In the genomic region with DNA sequence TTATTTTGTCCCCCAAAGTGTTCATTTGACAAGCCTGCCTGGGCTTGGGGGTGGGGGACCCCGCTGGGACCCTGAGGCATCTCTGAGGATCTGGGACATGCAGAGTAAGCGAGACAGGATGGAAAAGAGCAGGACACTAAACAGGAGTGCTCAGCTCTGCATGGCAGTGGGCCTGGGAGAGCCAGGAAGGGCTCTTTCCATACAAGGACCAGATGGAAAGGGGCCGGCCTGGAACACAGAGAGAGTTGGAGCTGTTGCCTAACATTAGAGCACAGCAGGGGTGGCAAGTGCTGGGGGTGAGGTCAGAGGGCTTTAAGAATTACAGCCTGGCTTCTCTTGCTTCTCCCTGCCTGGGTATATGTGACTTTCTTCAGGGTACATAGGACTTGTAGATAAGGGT, we compare ENCODE assay signal across 23 mouse cellular contexts. TPM values are rescaled to one million over a fixed set of nuclear protein-coding genes. Genes with fewer than 3 reads are reported as not detected.
A peak's percentile ranks its signal among the peaks of the same experiment; 100 is the strongest.
DNase-seq lines count a peak whose midpoint lies in the region; ATAC-seq and TF ChIP-seq lines count a peak whose summit lies in the region.
"Had no signal": no experiment of that assay in that cellular context is flagged by ENCODE, and none has a peak within 500 bp of the region (broad histone marks: within the 10 kb centered on the region; RNA-seq: fewer than 3 reads in every experiment).

No protein-coding gene starts in this region.

- H3K27me3 ChIP-seq in cerebellum, adult 2 months (ENCODE audit: control insufficient read depth, insufficient read depth, low read length), result no peaks in the 10 kb centered on the region
- no peaks in the 10 kb centered on the region for H3K27me3 ChIP-seq in midbrain, embryonic 16.5 days (ENCODE audit: control insufficient read depth, insufficient read depth, low read depth, low read length)
- no peaks in the 10 kb centered on the region for H3K27me3 ChIP-seq in liver, postnatal 0 days (ENCODE audit: insufficient read depth, low read length)
- H3K27me3 ChIP-seq: embryonic facial prominence, embryonic 13.5 days had no signal

- no peak for ATAC-seq in cerebellum, adult (ENCODE audit: insufficient number of reproducible peaks, low FRiP score, low TSS enrichment)
- ATAC-seq in midbrain, embryonic 16.5 days, result no peak
- ATAC-seq in liver, postnatal 0 days, result no peak
- ATAC-seq: CD4-positive, CD25-positive, alpha-beta regulatory T cell, adult 4 months; forebrain, embryonic 16.5 days; hindbrain, postnatal 0 days had no signal

- DNase-seq in cerebellum, adult 11 months, result peak; percentile 63
- peak; percentile 74 to 81 for DNase-seq in cerebellum, adult 2 months
- DNase-seq in cerebellum, postnatal 10 days, result peak; percentile 72 to 84
- DNase-seq in urinary bladder, postnatal 36 days (ENCODE audit: low spot score in 2 of 2), result no peak
- no peak for DNase-seq in liver, postnatal 0 days
- DNase-seq: adrenal gland, postnatal 10 days; B cell, adult 2 months; gastrocnemius, postnatal 10 days; heart, adult 18-20 months; heart, postnatal 14 days; kidney, adult 11 months had no signal

- H3K4me3 ChIP-seq in cerebellum, adult 2 months (replicated peaks; ENCODE audit: insufficient read depth, low read depth, low read length), result no peak overlapping the region
- H3K4me3 ChIP-seq in midbrain, embryonic 16.5 days (ENCODE audit: low read depth, low read length), result no peak overlapping the region
- H3K4me3 ChIP-seq in liver, postnatal 0 days (ENCODE audit: low read depth, low read length), result no peak overlapping the region
- H3K4me3 ChIP-seq: embryonic facial prominence, embryonic 13.5 days; forebrain, embryonic 12.5 days; heart, embryonic 15.5 days; hindbrain, embryonic 13.5 days had no signal

- 42% methylated on average over 3 of the region's 3 CpGs for WGBS in cerebellum, adult 2 months
- WGBS in midbrain, embryonic 16.5 days, result 70% methylated on average over 3 of the region's 3 CpGs
- WGBS in liver, postnatal 0 days (ENCODE audit: insufficient replicate concordance), result 62% methylated on average over 3 of the region's 3 CpGs

- no peak for TF ChIP-seq EP300 in liver, postnatal 0 days (IDR thresholded peaks at IDR 0.05; ENCODE audit: low read depth)

- no peaks in the 10 kb centered on the region for H3K9me3 ChIP-seq in midbrain, embryonic 16.5 days (replicated peaks; ENCODE audit: control insufficient read depth, low read length, poor library complexity, severe bottlenecking)
- H3K9me3 ChIP-seq in liver, postnatal 0 days (ENCODE audit: low read length), result no peaks in the 10 kb centered on the region
- H3K9me3 ChIP-seq: embryonic facial prominence, embryonic 13.5 days; forebrain, embryonic 12.5 days; G1E; heart, embryonic 15.5 days; hindbrain, embryonic 13.5 days had no signal

- no peaks in the 10 kb centered on the region for H3K36me3 ChIP-seq in midbrain, embryonic 16.5 days (ENCODE audit: control insufficient read depth, insufficient read depth, low read length)
- H3K36me3 ChIP-seq in liver, postnatal 0 days (replicated peaks; ENCODE audit: insufficient read depth, low read length), result no peaks in the 10 kb centered on the region
- H3K36me3 ChIP-seq: embryonic facial prominence, embryonic 13.5 days; forebrain, embryonic 12.5 days; G1E; heart, embryonic 15.5 days; hindbrain, embryonic 13.5 days had no signal

- no peak overlapping the region for H3K9ac ChIP-seq in midbrain, embryonic 16.5 days (ENCODE audit: low read depth, low read length)
- H3K9ac ChIP-seq in liver, postnatal 0 days (replicated peaks), result no peak overlapping the region
- H3K9ac ChIP-seq: embryonic facial prominence, embryonic 13.5 days; forebrain, embryonic 12.5 days; heart, embryonic 15.5 days; hindbrain, embryonic 13.5 days had no signal

- no peak for TF ChIP-seq CTCF in cerebellum, adult 2 months (IDR thresholded peaks at IDR 0.05; ENCODE audit: borderline replicate concordance, insufficient read depth, low read depth, low read length)
- no peak for TF ChIP-seq CTCF in liver, postnatal 0 days (IDR thresholded peaks at IDR 0.05; ENCODE audit: low read depth)

- H3K27ac ChIP-seq in cerebellum, adult 2 months (ENCODE audit: insufficient read depth, low read length), result no peak overlapping the region
- no peak overlapping the region for H3K27ac ChIP-seq in midbrain, embryonic 16.5 days (ENCODE audit: low read length)
- no peak overlapping the region for H3K27ac ChIP-seq in liver, postnatal 0 days (ENCODE audit: low read depth)
- H3K27ac ChIP-seq: embryonic facial prominence, embryonic 13.5 days; forebrain, embryonic 12.5 days; heart, embryonic 15.5 days; hindbrain, embryonic 13.5 days; hindbrain, postnatal 0 days had no signal

- no peak overlapping the region for H3K4me2 ChIP-seq in midbrain, embryonic 16.5 days (ENCODE audit: low read length)
- H3K4me2 ChIP-seq in liver, postnatal 0 days (ENCODE audit: low read depth, low read length), result no peak overlapping the region
- H3K4me2 ChIP-seq: embryonic facial prominence, embryonic 13.5 days; forebrain, embryonic 12.5 days; heart, embryonic 11.5 days; heart, embryonic 15.5 days; hindbrain, embryonic 13.5 days had no signal

- peaks cover 88% of the 10 kb centered on the region for H3K4me1 ChIP-seq in cerebellum, adult 2 months (ENCODE audit: control insufficient read depth, insufficient read depth, low read length)
- no peaks in the 10 kb centered on the region for H3K4me1 ChIP-seq in midbrain, embryonic 16.5 days (ENCODE audit: control insufficient read depth, insufficient read depth, low read length)
- no peaks in the 10 kb centered on the region for H3K4me1 ChIP-seq in liver, postnatal 0 days (ENCODE audit: insufficient read depth)
- H3K4me1 ChIP-seq: embryonic facial prominence, embryonic 13.5 days; heart, embryonic 15.5 days had no signal

- no peak for TF ChIP-seq POLR2A in cerebellum, adult 2 months (IDR thresholded peaks at IDR 0.05; ENCODE audit: borderline replicate concordance, insufficient read depth, low read length)

RNA-seq across cellular contexts. Expression of a gene that starts 43.2 kb away (rescaled TPM):
- polyA plus RNA-seq in cerebellum, adult 2 months (2012; rRNA removed), result 20.8 and 22.0 TPM in 2 replicates
- 1.0 and 1.4 TPM in 2 replicates for polyA plus RNA-seq in midbrain, embryonic 16.5 days (2015; fragmentation: Nextera tagmentation; extraction: Ambion mirVana)
- polyA plus RNA-seq in liver, postnatal 0 days (2015; fragmentation: Nextera tagmentation; extraction: Ambion mirVana), result not detected in 2 replicates
- polyA plus RNA-seq: CD4-positive, CD25-positive, alpha-beta regulatory T cell, adult 4 months; embryonic facial prominence, embryonic 13.5 days; G1E; heart, embryonic 15.5 days; intestine, embryonic 14.5 days had no signal

Comparison
In these comparisons a context has a peak if more than half of its experiments do, and no peak if none do; other contexts are left out.
1. DNase-seq: peak in cerebellum, adult 11 months (single experiment), cerebellum, adult 2 months (2 of 2) and cerebellum, postnatal 10 days (2 of 2); none in urinary bladder, postnatal 36 days (0 of 2) and liver, postnatal 0 days (single experiment).